Mouse (Mus musculus) kidney, embryonic 16.5 days (tissue): Measurements from ENCODE around the gene B4galnt4. TPM values are rescaled to one million over a fixed set of nuclear protein-coding genes. Genes with fewer than 3 reads are reported as not detected.

Source experiments
- ATAC-seq: fragments of 200-750 bp; cut with Nextera tagmentation; 2 replicates; pipeline ENCODE4 v1.8.0; 2017; ENCODE audit warnings: moderate TSS enrichment; ENCODE audit not compliant: low FRiP score, low TSS enrichment
- H3K27ac ChIP-seq: fragments of 300-500 bp; sonication (generic); 2 replicates; pipeline ENCODE4 v1.5.1; 2014; ENCODE audit warnings: low read length
- H3K27me3 ChIP-seq: fragments of 300-500 bp; sonication (generic); 2 replicates; pipeline ENCODE4 v1.6.1; 2014; ENCODE audit warnings: low read length, control low read depth, mixed read lengths; ENCODE audit not compliant: insufficient read depth
- H3K36me3 ChIP-seq: fragments of 300-500 bp; sonication (generic); 2 replicates; pipeline ENCODE4 v1.6.1; 2014; ENCODE audit warnings: low read length, control low read depth, mixed read lengths; ENCODE audit not compliant: insufficient read depth
- H3K4me1 ChIP-seq: fragments of 300-500 bp; sonication (generic); 2 replicates; pipeline ENCODE4 v1.6.1; 2014; ENCODE audit warnings: low read length, control low read depth, mixed read lengths; ENCODE audit not compliant: insufficient read depth
- H3K4me2 ChIP-seq: fragments of 300-500 bp; sonication (generic); replicated peaks from 2 replicates; pipeline ENCODE4 v1.6.1; 2014; ENCODE audit warnings: low read depth, low read length
- H3K4me3 ChIP-seq: fragments of 300-500 bp; sonication (generic); 2 replicates; pipeline ENCODE4 v1.5.1; 2014; ENCODE audit warnings: mild to moderate bottlenecking, low read length
- H3K9ac ChIP-seq: fragments of 300-500 bp; sonication (generic); replicated peaks from 2 replicates; pipeline ENCODE4 v1.6.1; 2014; ENCODE audit warnings: low read length
- H3K9me3 ChIP-seq: fragments of 300-500 bp; sonication (generic); 2 replicates; pipeline ENCODE4 v1.6.1; 2016; ENCODE audit warnings: low read length, control low read depth
- WGBS: fragments of 180-500 bp; shearing (Covaris S2); extraction: QIAGEN DNeasy Blood & Tissue Kit; methylation state at CpG from one replicate; pipeline ENCODE4 v1.1.7; 2014; 5-methylcytosine and 5-hydroxymethylcytosine counted together
- polyA plus RNA-seq: library from polyadenylated mRNA; unstranded; fragments of >200 nt; fragmentation: Nextera tagmentation; extraction: Ambion mirVana; gene quantifications from 2 replicates; pipeline ENCODE4 v1.2.1, GENCODE M21; 2015

The B4galnt4 gene
- polyA plus RNA-seq, 1 experiment from 2014 or later = 13.9 TPM

GRCm38 (mm10) chr7:141117636-141118035 lies 56.7 kb downstream of the B4galnt4 start, which contains the start of gene Ano9:
Ano9 (minus strand) TSS chr7:141117806.
- no peaks in the 10 kb centered on the region for H3K9me3 ChIP-seq
- no peaks in the 10 kb centered on the region for H3K27me3 ChIP-seq
- H3K27ac ChIP-seq = no peak within 1 kb of the TSS
- H3K4me1 ChIP-seq = peaks cover 4% of the 10 kb centered on the region
- ATAC-seq = peak; percentile 18; the same call in 1 of the 2 replicates
- 17% methylated on average over 9 of the region's 9 CpGs for WGBS
- H3K9ac ChIP-seq = peak within 1 kb of the TSS; percentile 10
- peak within 1 kb of the TSS; percentile 23 for H3K4me3 ChIP-seq
- H3K4me2 ChIP-seq = peak within 1 kb of the TSS; percentile 43
- H3K36me3 ChIP-seq = no peaks in the 10 kb centered on the region

- no peak for ATAC-seq
- H3K9me3 ChIP-seq = no peaks in the 10 kb centered on the region
- no peak overlapping the region for H3K4me3 ChIP-seq
- H3K27me3 ChIP-seq = no peaks in the 10 kb centered on the region
- no peak overlapping the region for H3K27ac ChIP-seq
- WGBS = 74% methylated on average over 3 of the region's 3 CpGs
- peaks cover 4% of the 10 kb centered on the region for H3K4me1 ChIP-seq
- H3K36me3 ChIP-seq = no peaks in the 10 kb centered on the region
- H3K4me2 ChIP-seq = no peak overlapping the region
- H3K9ac ChIP-seq = no peak overlapping the region
These were observed 58.6 kb downstream of the B4galnt4 start for GRCm38 (mm10) chr7:141119487-141119886.

- no peak overlapping the region for H3K27ac ChIP-seq
- H3K36me3 ChIP-seq = no peaks in the 10 kb centered on the region
- no peak overlapping the region for H3K9ac ChIP-seq
- 86% methylated on average over 3 of the region's 3 CpGs for WGBS
- H3K4me1 ChIP-seq = peaks cover 4% of the 10 kb centered on the region
- no peak for ATAC-seq
- H3K27me3 ChIP-seq = no peaks in the 10 kb centered on the region
- no peak overlapping the region for H3K4me3 ChIP-seq
- no peak overlapping the region for H3K4me2 ChIP-seq
- H3K9me3 ChIP-seq = no peaks in the 10 kb centered on the region
These were observed 59.7 kb downstream of the B4galnt4 start for GRCm38 (mm10) chr7:141120605-141121004.

- no peak overlapping the region for H3K4me2 ChIP-seq
- peak overlapping the region; percentile 43; the same call in 1 of the 2 replicates for H3K27ac ChIP-seq
- H3K9ac ChIP-seq = no peak overlapping the region
- H3K4me1 ChIP-seq = peaks cover 4% of the 10 kb centered on the region
- H3K4me3 ChIP-seq = no peak overlapping the region
- no peak for ATAC-seq
- no peaks in the 10 kb centered on the region for H3K36me3 ChIP-seq
- no peaks in the 10 kb centered on the region for H3K9me3 ChIP-seq
- no peaks in the 10 kb centered on the region for H3K27me3 ChIP-seq
- 70% methylated on average over 5 of the region's 5 CpGs for WGBS
These were observed 60.2 kb downstream of the B4galnt4 start for GRCm38 (mm10) chr7:141121051-141121531.

Other genes starting within 250 kb of the B4galnt4 start
- gene Zfp941, start 238.9 kb upstream of the B4galnt4 start, polyA plus RNA-seq = 1.4 and 1.6 TPM in 2 replicates
- 0.49 and 0.92 TPM in 2 replicates for gene Urah, start 226.1 kb upstream of the B4galnt4 start, polyA plus RNA-seq
- not detected in 2 replicates for gene Scgb1c1, start 215.6 kb upstream of the B4galnt4 start, polyA plus RNA-seq
- 0.12 TPM in 1 of 2 replicates, not detected in the other for gene Odf3, start 213.3 kb upstream of the B4galnt4 start, polyA plus RNA-seq
- not detected in 2 replicates for gene Gm45785, start 204.8 kb upstream of the B4galnt4 start, polyA plus RNA-seq
- 69.7 and 73.6 TPM in 2 replicates for gene Ric8a, start 204.1 kb upstream of the B4galnt4 start, polyA plus RNA-seq
- gene Bet1l, start 203.5 kb upstream of the B4galnt4 start, polyA plus RNA-seq = 41.7 and 42.1 TPM in 2 replicates
- 242 and 246 TPM in 2 replicates for gene Psmd13, start 179.1 kb upstream of the B4galnt4 start, polyA plus RNA-seq
- gene Sirt3, start 178.8 kb upstream of the B4galnt4 start, polyA plus RNA-seq = 41.5 and 42.6 TPM in 2 replicates
- gene Cox8b, start 160.7 kb upstream of the B4galnt4 start, polyA plus RNA-seq = 1.4 and 2.6 TPM in 2 replicates
- gene Nlrp6, start 140.2 kb upstream of the B4galnt4 start, polyA plus RNA-seq = 1.9 and 2.2 TPM in 2 replicates
- 25.3 and 26.6 TPM in 2 replicates for gene Pgghg, start 119.7 kb upstream of the B4galnt4 start, polyA plus RNA-seq
- 4.2 and 5.8 TPM in 2 replicates for gene Ifitm5, start 110.8 kb upstream of the B4galnt4 start, polyA plus RNA-seq
- gene Gm45717, start 105.2 kb upstream of the B4galnt4 start, polyA plus RNA-seq = 0.76 TPM in 1 of 2 replicates, not detected in the other
- 991 and 995 TPM in 2 replicates for gene Ifitm2, start 105.1 kb upstream of the B4galnt4 start, polyA plus RNA-seq
- 64.6 and 72.4 TPM in 2 replicates for gene Ifitm1, start 93.9 kb upstream of the B4galnt4 start, polyA plus RNA-seq
- gene Ifitm3, start 50.3 kb upstream of the B4galnt4 start, polyA plus RNA-seq = 210 and 234 TPM in 2 replicates
- 0.94 and 1.5 TPM in 2 replicates for gene Ifitm6, start 43.2 kb upstream of the B4galnt4 start, polyA plus RNA-seq
- gene Gm17387, start 32.0 kb upstream of the B4galnt4 start, polyA plus RNA-seq = not detected in 2 replicates
- 9.2 and 10.5 TPM in 2 replicates for gene Pkp3, start 17.1 kb downstream of the B4galnt4 start, polyA plus RNA-seq
- gene Sigirr, start 39.5 kb downstream of the B4galnt4 start, polyA plus RNA-seq = 37.7 and 45.2 TPM in 2 replicates
- 8.0 and 8.6 TPM in 2 replicates for gene Ano9, start 56.7 kb downstream of the B4galnt4 start, polyA plus RNA-seq
- gene Ptdss2, start 61.3 kb downstream of the B4galnt4 start, polyA plus RNA-seq = 85.5 and 86.7 TPM in 2 replicates
- gene Rnh1, start 111.8 kb downstream of the B4galnt4 start, polyA plus RNA-seq = 141 and 155 TPM in 2 replicates
- 40.3 and 78.3 TPM in 2 replicates for gene Hras, start 132.9 kb downstream of the B4galnt4 start, polyA plus RNA-seq
- gene Lrrc56, start 133.1 kb downstream of the B4galnt4 start, polyA plus RNA-seq = 13.5 and 15.1 TPM in 2 replicates
- gene Lmntd2, start 153.0 kb downstream of the B4galnt4 start, polyA plus RNA-seq = 3.9 and 4.4 TPM in 2 replicates
- gene Rassf7, start 154.8 kb downstream of the B4galnt4 start, polyA plus RNA-seq = 76.3 and 78.3 TPM in 2 replicates
- 81.2 and 93.0 TPM in 2 replicates for gene Phrf1, start 167.7 kb downstream of the B4galnt4 start, polyA plus RNA-seq
- gene Irf7, start 205.4 kb downstream of the B4galnt4 start, polyA plus RNA-seq = 3.2 and 6.0 TPM in 2 replicates
- 15.4 and 16.3 TPM in 2 replicates for gene Cdhr5, start 215.7 kb downstream of the B4galnt4 start, polyA plus RNA-seq
- 45.2 and 47.1 TPM in 2 replicates for gene Sct, start 218.0 kb downstream of the B4galnt4 start, polyA plus RNA-seq
- 1.3 and 1.5 TPM in 2 replicates for gene Drd4, start 230.9 kb downstream of the B4galnt4 start, polyA plus RNA-seq